Mouse (Mus musculus) ES-E14 (cell line): Measurements from ENCODE around the gene Palmd.

Experiments
- CHD2 ChIP-seq: IDR thresholded peaks from 2 replicates; pipeline ENCODE4 v1.6.1; 2014; ENCODE audit warnings: mild to moderate bottlenecking, low read depth, low read length, inconsistent platforms
- HCFC1 ChIP-seq: IDR thresholded peaks from 2 replicates; pipeline ENCODE4 v1.6.1; 2012; ENCODE audit warnings: low read length, inconsistent platforms, borderline replicate concordance; ENCODE audit not compliant: insufficient read depth
- MAFK ChIP-seq: IDR thresholded peaks from 2 replicates; pipeline ENCODE4 v1.6.1; 2014; ENCODE audit warnings: mild to moderate bottlenecking, low read depth, low read length, inconsistent platforms; ENCODE audit not compliant: insufficient read depth
- ZC3H11A ChIP-seq: IDR thresholded peaks from 2 replicates; pipeline ENCODE4 v1.6.1; 2012; ENCODE audit warnings: low read depth, mild to moderate bottlenecking, inconsistent platforms, low read length, borderline replicate concordance
- ZNF384 ChIP-seq: IDR thresholded peaks from 2 replicates; pipeline ENCODE4 v1.6.1; 2012; ENCODE audit warnings: low read depth, low read length, inconsistent platforms

GRCm38 (mm10) chr3:116966800-116967199, 2.0 kb downstream of the Palmd start:
- TF ChIP-seq MAFK, result no peak
- TF ChIP-seq HCFC1, result no peak
- no peak for TF ChIP-seq ZNF384
- TF ChIP-seq CHD2, result no peak
- TF ChIP-seq ZC3H11A, result no peak
